Mouse (Mus musculus) hematopoietic multipotent progenitor cell, adult 10-12 weeks (in vitro differentiated cells): ENCODE data around the gene Gm21731. TPM values are rescaled to one million over a fixed set of nuclear protein-coding genes. Genes with fewer than 3 reads are reported as not detected.

Experiments used
- polyA plus RNA-seq: library from polyadenylated mRNA; stranded (reverse); fragments of >175 nt; gene quantifications from 2 replicates; pipeline ENCODE4 v1.2.3, GENCODE M21; 2012; ENCODE audit warnings: low replicate concordance

Gene Gm21731
- polyA plus RNA-seq, result not detected in 2 replicates

GRCm38 (mm10) chr13:120238811-120239210, at the start of gene Gm21731:
Gm21731 (plus strand) TSS chr13:120239111.

GRCm38 (mm10) chr13:120215847-120216246, 23.1 kb upstream of the Gm21731 start, which contains the start of gene Gm21762:
Gm21762 (minus strand) TSS chr13:120215947.

GRCm38 (mm10) chr13:120262870-120263269, 24.0 kb downstream of the Gm21731 start, which contains the start of gene AF067061:
AF067061 (plus strand) TSS chr13:120263114.

Other genes with a start within 250 kb of the Gm21731 start
- 0.29 TPM in 1 of 2 replicates, not detected in the other for gene Gm36079, start 212.1 kb upstream of the Gm21731 start, polyA plus RNA-seq
- 1.4 and 1.8 TPM in 2 replicates for gene Gm21188, start 186.9 kb upstream of the Gm21731 start, polyA plus RNA-seq
- not detected in 2 replicates for gene Gm20767, start 98.9 kb upstream of the Gm21731 start, polyA plus RNA-seq
- gene Gm21818, start 66.7 kb upstream of the Gm21731 start, polyA plus RNA-seq, result not detected in 2 replicates
- gene Gm21762, start 23.2 kb upstream of the Gm21731 start, polyA plus RNA-seq, result 0.94 and 2.4 TPM in 2 replicates
- gene AF067061, start 24.0 kb downstream of the Gm21731 start, polyA plus RNA-seq, result not detected in 2 replicates
- gene BC147527, start 61.3 kb downstream of the Gm21731 start, polyA plus RNA-seq, result 1.6 and 1.8 TPM in 2 replicates
- not detected in 2 replicates for gene Tcstv3, start 77.8 kb downstream of the Gm21731 start, polyA plus RNA-seq